Mouse (Mus musculus): ENCODE results near the gene Nbea.

GRCm38 (mm10) chr3:56045659-56046336 lies 137.7 kb downstream of the Nbea start:
- TF ChIP-seq CTCF (IDR thresholded peaks at IDR 0.05; ENCODE audit: low read depth) = no peak
- no peak for TF ChIP-seq EP300 (IDR thresholded peaks at IDR 0.05; ENCODE audit: low read depth)

Data from liver, embryonic 14.5 days (tissue).